Mouse (Mus musculus): Measurements from ENCODE around the gene 2610318N02Rik.

GRCm38 (mm10) chr16:17144339-17144738 lies 19.4 kb upstream of the 2610318N02Rik start, which contains the start of gene Ydjc:
- TF ChIP-seq CTCF (conservative IDR thresholded peaks at IDR 0.05; ENCODE audit: low read length) (no peak), POU5F1 (IDR thresholded peaks at IDR 0.05; ENCODE audit: borderline replicate concordance, low read length) (no peak), NANOG (IDR thresholded peaks at IDR 0.05; ENCODE audit: borderline replicate concordance, low read length) (no peak)

Data from E14TG2a.4 (cell line).